Mouse (Mus musculus) lung, postnatal 0 days (tissue): Measurements from ENCODE around the gene Tmprss9. TPM values are rescaled to one million over a fixed set of nuclear protein-coding genes. Genes with fewer than 3 reads are reported as not detected.

Source experiments
- ATAC-seq: fragments of 200-750 bp; cut with Nextera tagmentation; 2 replicates; pipeline ENCODE4 v1.8.0; 2017; ENCODE audit warnings: moderate library complexity
- DNase-seq: peaks from one replicate; pipeline ENCODE4 v3.0.0-alpha.2; 2016; ENCODE audit warnings: low spot score
- H3K27ac ChIP-seq: fragments of 300-500 bp; sonication (generic); 2 replicates; pipeline ENCODE4 v1.5.1; 2014; ENCODE audit warnings: antibody characterized with exemption, mild to moderate bottlenecking, low read length, mixed read lengths
- H3K27me3 ChIP-seq: fragments of 300-500 bp; sonication (generic); replicated peaks from 2 replicates; pipeline ENCODE4 v1.6.1; 2014; ENCODE audit warnings: low read length, mixed read lengths; ENCODE audit not compliant: insufficient read depth
- H3K36me3 ChIP-seq: fragments of 300-500 bp; sonication (generic); 2 replicates; pipeline ENCODE4 v1.6.1; 2014; ENCODE audit warnings: low read length, mixed read lengths; ENCODE audit not compliant: insufficient read depth
- H3K4me1 ChIP-seq: fragments of 300-500 bp; sonication (generic); 2 replicates; pipeline ENCODE4 v1.6.1; 2014; ENCODE audit warnings: antibody characterized with exemption, low read depth, low read length, mixed read lengths; ENCODE audit not compliant: insufficient read depth
- H3K4me2 ChIP-seq: fragments of 300-500 bp; sonication (generic); replicated peaks from 2 replicates; pipeline ENCODE4 v1.6.1; 2014; ENCODE audit warnings: low read depth, mild to moderate bottlenecking, low read length, moderate library complexity, mixed read lengths
- H3K4me3 ChIP-seq: fragments of 300-500 bp; sonication (generic); 2 replicates; pipeline ENCODE4 v1.5.1; 2014; ENCODE audit warnings: low read depth, low read length
- H3K9ac ChIP-seq: fragments of 300-500 bp; sonication (generic); replicated peaks from 2 replicates; pipeline ENCODE4 v1.6.1; 2014; ENCODE audit warnings: low read depth, mild to moderate bottlenecking
- H3K9me3 ChIP-seq: fragments of 300-500 bp; sonication (generic); 2 replicates; pipeline ENCODE4 v1.6.1; 2016; ENCODE audit warnings: low read length, mixed read lengths
- CTCF ChIP-seq: IDR thresholded peaks from 2 replicates; pipeline ENCODE4 v1.5.1; 2016; ENCODE audit warnings: antibody characterized with exemption, mild to moderate bottlenecking
- EP300 ChIP-seq: IDR thresholded peaks from 2 replicates; pipeline ENCODE4 v1.6.1; 2016; ENCODE audit warnings: antibody characterized with exemption, mild to moderate bottlenecking, control low read depth
- WGBS: fragments of 180-500 bp; shearing (Covaris S2); extraction: QIAGEN DNeasy Blood & Tissue Kit; methylation state at CpG from one replicate; pipeline ENCODE4 v1.1.7; 2014; 5-methylcytosine and 5-hydroxymethylcytosine counted together
- polyA plus RNA-seq: library from polyadenylated mRNA; unstranded; fragments of >200 nt; fragmentation: Nextera tagmentation; extraction: Ambion mirVana; gene quantifications from 2 replicates; pipeline ENCODE4 v1.2.1, GENCODE M21; 2015

Tmprss9 gene
- polyA plus RNA-seq, 1 experiment from 2014 or later = not detected

GRCm38 (mm10) chr10:80940988-80941347 is 69.3 kb downstream of the Tmprss9 start:
- TF ChIP-seq EP300 = no peak
- TF ChIP-seq CTCF = no peak
- no peaks in the 10 kb centered on the region for H3K27me3 ChIP-seq
- H3K4me1 ChIP-seq = peaks cover 48% of the 10 kb centered on the region
- 4% methylated on average over 2 of the region's 2 CpGs for WGBS
- H3K9ac ChIP-seq = no peak overlapping the region
- H3K9me3 ChIP-seq = no peaks in the 10 kb centered on the region
- no peak for ATAC-seq
- H3K27ac ChIP-seq = peak overlapping the region; percentile 73; the same call in 1 of the 2 replicates
- no peak overlapping the region for H3K4me3 ChIP-seq
- H3K4me2 ChIP-seq = no peak overlapping the region
- H3K36me3 ChIP-seq = no peaks in the 10 kb centered on the region
- DNase-seq = no peak

GRCm38 (mm10) chr10:80942919-80943318 is 71.3 kb downstream of the Tmprss9 start:
- Histone ChIP-seq H3K36me3 (no peaks in the 10 kb centered on the region), H3K27me3 (no peaks in the 10 kb centered on the region), H3K4me3 (no peak overlapping the region), H3K4me2 (no peak overlapping the region), H3K4me1 (peaks cover 35% of the 10 kb centered on the region), H3K27ac (no peak overlapping the region), H3K9me3 (no peaks in the 10 kb centered on the region), H3K9ac (no peak overlapping the region)
- TF ChIP-seq CTCF (no peak), EP300 (no peak)
- DNase-seq (no peak), ATAC-seq (no peak)
- 62% methylated on average over 8 of the region's 8 CpGs for WGBS

- Histone ChIP-seq H3K4me2 (no peak overlapping the region), H3K4me1 (peaks cover 31% of the 10 kb centered on the region), H3K9ac (no peak overlapping the region), H3K27me3 (no peaks in the 10 kb centered on the region), H3K4me3 (no peak overlapping the region), H3K27ac (no peak overlapping the region), H3K36me3 (no peaks in the 10 kb centered on the region), H3K9me3 (no peaks in the 10 kb centered on the region)
- ATAC-seq = no peak
- DNase-seq = peak; percentile 7
- 56% methylated on average over 9 of the region's 9 CpGs for WGBS
- TF ChIP-seq EP300 (no peak), CTCF (no peak)
Measured at GRCm38 (mm10) chr10:80943701-80944100, 72.1 kb downstream of the Tmprss9 start.

- Histone ChIP-seq H3K9me3 (no peaks in the 10 kb centered on the region), H3K4me2 (no peak overlapping the region), H3K9ac (no peak overlapping the region), H3K4me3 (no peak overlapping the region), H3K36me3 (no peaks in the 10 kb centered on the region), H3K27me3 (no peaks in the 10 kb centered on the region), H3K27ac (no peak overlapping the region), H3K4me1 (peaks cover 29% of the 10 kb centered on the region)
- TF ChIP-seq EP300 (no peak), CTCF (no peak)
- DNase-seq (no peak), ATAC-seq (no peak)
- WGBS = 71% methylated on average over 5 of the region's 5 CpGs
Measured at GRCm38 (mm10) chr10:80944231-80944630, 72.6 kb downstream of the Tmprss9 start.

GRCm38 (mm10) chr10:80946684-80947437 is 75.2 kb downstream of the Tmprss9 start:
- WGBS = 46% methylated on average over 14 of the region's 14 CpGs
- Histone ChIP-seq H3K27me3 (no peaks in the 10 kb centered on the region), H3K9ac (no peak overlapping the region), H3K9me3 (no peaks in the 10 kb centered on the region), H3K4me3 (no peak overlapping the region), H3K36me3 (no peaks in the 10 kb centered on the region), H3K4me1 (peaks cover 12% of the 10 kb centered on the region), H3K4me2 (no peak overlapping the region), H3K27ac (peak overlapping the region; percentile 15; the same call in 1 of the 2 replicates)
- peak; percentile 54 for TF ChIP-seq EP300
- peak; percentile 67 for TF ChIP-seq CTCF
- DNase-seq (peak; percentile 60), ATAC-seq (peak; percentile 39)

GRCm38 (mm10) chr10:80947802-80948201 is 76.2 kb downstream of the Tmprss9 start:
- Histone ChIP-seq H3K9ac (no peak overlapping the region), H3K4me3 (no peak overlapping the region), H3K27ac (peak overlapping the region; percentile 15), H3K4me2 (no peak overlapping the region), H3K36me3 (no peaks in the 10 kb centered on the region), H3K27me3 (no peaks in the 10 kb centered on the region), H3K4me1 (peaks cover 12% of the 10 kb centered on the region), H3K9me3 (no peaks in the 10 kb centered on the region)
- DNase-seq (peak; percentile 37), ATAC-seq (peak; percentile 28; the same call in 1 of the 2 replicates)
- 21% methylated on average over 2 of the region's 2 CpGs for WGBS
- TF ChIP-seq EP300 (no peak), CTCF (no peak)
